Mouse (Mus musculus) testis, adult 2 months (tissue): ENCODE results near the gene Siah3. TPM values are rescaled to one million over a fixed set of nuclear protein-coding genes. Genes with fewer than 3 reads are reported as not detected.

Source experiments
- H3K27ac ChIP-seq: fragments of 200-500 bp; 2 replicates; pipeline ENCODE4 v1.5.1; 2012; ENCODE audit warnings: low read depth, low read length; ENCODE audit not compliant: control insufficient read depth, insufficient read depth
- H3K27me3 ChIP-seq: fragments of 200-500 bp; 2 replicates; pipeline ENCODE4 v1.6.1; 2012; ENCODE audit warnings: mild to moderate bottlenecking, low read length, moderate library complexity; ENCODE audit not compliant: control insufficient read depth, insufficient read depth
- H3K36me3 ChIP-seq: fragments of 200-500 bp; 2 replicates; pipeline ENCODE4 v1.6.1; 2012; ENCODE audit warnings: mild to moderate bottlenecking, low read length; ENCODE audit not compliant: control insufficient read depth, insufficient read depth
- H3K4me1 ChIP-seq: fragments of 200-500 bp; 2 replicates; pipeline ENCODE4 v1.6.1; 2012; ENCODE audit warnings: low read length; ENCODE audit not compliant: control insufficient read depth, insufficient read depth
- H3K4me3 ChIP-seq: fragments of 200-500 bp; 2 replicates; pipeline ENCODE4 v1.5.1; 2012; ENCODE audit warnings: low read depth, mild to moderate bottlenecking, low read length, moderate library complexity, mixed read lengths; ENCODE audit not compliant: control insufficient read depth
- CTCF ChIP-seq: fragments of 200-500 bp; IDR thresholded peaks from 2 replicates; pipeline ENCODE4 v1.5.1; 2012; ENCODE audit warnings: low read depth, mild to moderate bottlenecking, inconsistent platforms, low read length, moderate library complexity; ENCODE audit not compliant: control insufficient read depth, insufficient read depth, insufficient replicate concordance
- POLR2A ChIP-seq: fragments of 200-500 bp; IDR thresholded peaks from 2 replicates; pipeline ENCODE4 v1.6.1; 2012; ENCODE audit warnings: low read depth, mild to moderate bottlenecking, inconsistent platforms, low read length, moderate library complexity; ENCODE audit not compliant: control insufficient read depth
- polyA plus RNA-seq: library from polyadenylated mRNA; depleted of rRNA; stranded (reverse); fragments of >200 nt; gene quantifications from 2 replicates; pipeline ENCODE4 v1.2.3, GENCODE M21; 2012

Gene Siah3
- polyA plus RNA-seq, 1 experiment: not detected

- H3K4me1 ChIP-seq: peaks cover 11% of the 10 kb centered on the region
Measured at GRCm38 (mm10) chr14:75455361-75455742, 430 bp upstream of the Siah3 start.

GRCm38 (mm10) chr14:75456489-75457220, 873 bp downstream of the Siah3 start:
- Histone ChIP-seq H3K4me3 (peak overlapping the region; percentile 37), H3K36me3 (no peaks in the 10 kb centered on the region), H3K27me3 (no peaks in the 10 kb centered on the region), H3K4me1 (peaks cover 11% of the 10 kb centered on the region), H3K27ac (no peak overlapping the region)
- TF ChIP-seq POLR2A (no peak), CTCF (peak; percentile 21; the same call in 1 of the 2 replicates)

More at GRCm38 (mm10) chr14:75455361-75455742, 430 bp upstream of the Siah3 start:
- Histone ChIP-seq H3K27me3 (no peaks in the 10 kb centered on the region), H3K36me3 (no peaks in the 10 kb centered on the region), H3K4me3 (no peak overlapping the region), H3K27ac (no peak overlapping the region)
- TF ChIP-seq POLR2A (no peak), CTCF (no peak)

GRCm38 (mm10) chr14:75457221-75457600, 1.4 kb downstream of the Siah3 start:
- Histone ChIP-seq H3K36me3 (no peaks in the 10 kb centered on the region), H3K4me1 (peaks cover 11% of the 10 kb centered on the region), H3K27ac (no peak overlapping the region), H3K4me3 (peak overlapping the region; percentile 37; the same call in 1 of the 2 replicates), H3K27me3 (no peaks in the 10 kb centered on the region)
- no peak for TF ChIP-seq POLR2A
- TF ChIP-seq CTCF: no peak

GRCm38 (mm10) chr14:75459431-75459830, 3.6 kb downstream of the Siah3 start:
- no peak overlapping the region for H3K27ac ChIP-seq
- no peak overlapping the region for H3K4me3 ChIP-seq
- H3K27me3 ChIP-seq: no peaks in the 10 kb centered on the region
- H3K4me1 ChIP-seq: peaks cover 11% of the 10 kb centered on the region
- no peak for TF ChIP-seq POLR2A
- TF ChIP-seq CTCF: no peak
- H3K36me3 ChIP-seq: no peaks in the 10 kb centered on the region

- H3K4me1 ChIP-seq: peaks cover 11% of the 10 kb centered on the region
- H3K27ac ChIP-seq: no peak overlapping the region
- no peak for TF ChIP-seq POLR2A
- TF ChIP-seq CTCF: no peak
- no peaks in the 10 kb centered on the region for H3K27me3 ChIP-seq
- no peak overlapping the region for H3K4me3 ChIP-seq
- H3K36me3 ChIP-seq: no peaks in the 10 kb centered on the region
Measured at GRCm38 (mm10) chr14:75459991-75460390, 4.2 kb downstream of the Siah3 start.

GRCm38 (mm10) chr14:75460436-75460835, 4.7 kb downstream of the Siah3 start:
- no peaks in the 10 kb centered on the region for H3K36me3 ChIP-seq
- H3K4me3 ChIP-seq: no peak overlapping the region
- no peak for TF ChIP-seq CTCF
- TF ChIP-seq POLR2A: no peak
- no peaks in the 10 kb centered on the region for H3K27me3 ChIP-seq
- peaks cover 11% of the 10 kb centered on the region for H3K4me1 ChIP-seq
- H3K27ac ChIP-seq: no peak overlapping the region

GRCm38 (mm10) chr14:75461770-75462169, 6.0 kb downstream of the Siah3 start:
- TF ChIP-seq POLR2A: no peak
- TF ChIP-seq CTCF: no peak
- Histone ChIP-seq H3K36me3 (no peaks in the 10 kb centered on the region), H3K4me3 (no peak overlapping the region), H3K4me1 (peaks cover 5% of the 10 kb centered on the region), H3K27ac (no peak overlapping the region), H3K27me3 (no peaks in the 10 kb centered on the region)
